Mouse (Mus musculus) embryo, embryonic 11.5 days (tissue): Measurements from ENCODE around the gene Gpr61.
A peak's percentile ranks its signal among the peaks of the same experiment; 100 is the strongest.

Experiments
- DNase-seq: peaks from one replicate; pipeline ENCODE4 v3.0.0-alpha.2; 2012; ENCODE audit warnings: low read depth, low spot score

The Gpr61 gene

GRCm38 (mm10) chr3:108178756-108179715 lies 24.4 kb upstream of the Gpr61 start:
- no peak for DNase-seq

GRCm38 (mm10) chr3:108174672-108175531 lies 20.2 kb upstream of the Gpr61 start:
- no peak for DNase-seq

- DNase-seq = no peak
These were observed 14.5 kb upstream of the Gpr61 start for GRCm38 (mm10) chr3:108169199-108169598.

- no peak for DNase-seq
These were observed 12.8 kb upstream of the Gpr61 start for GRCm38 (mm10) chr3:108167499-108167898.

GRCm38 (mm10) chr3:108166486-108167211 lies 12.0 kb upstream of the Gpr61 start:
- DNase-seq = peak; percentile 63

GRCm38 (mm10) chr3:108165532-108166315 lies 11.0 kb upstream of the Gpr61 start:
- no peak for DNase-seq

GRCm38 (mm10) chr3:108164807-108165206 lies 10.1 kb upstream of the Gpr61 start:
- peak; percentile 68 for DNase-seq

- DNase-seq = no peak
These were observed 9.4 kb upstream of the Gpr61 start for GRCm38 (mm10) chr3:108164091-108164490.

GRCm38 (mm10) chr3:108158383-108159037 lies 3.8 kb upstream of the Gpr61 start:
- no peak for DNase-seq

GRCm38 (mm10) chr3:108152290-108152689 lies 2.4 kb downstream of the Gpr61 start:
- DNase-seq = no peak

GRCm38 (mm10) chr3:108147386-108148235 lies 7.1 kb downstream of the Gpr61 start:
- peak; percentile 87 for DNase-seq

GRCm38 (mm10) chr3:108146671-108147070 lies 8.0 kb downstream of the Gpr61 start:
- DNase-seq = no peak

GRCm38 (mm10) chr3:108145534-108146445 lies 8.9 kb downstream of the Gpr61 start, which contains the start of gene Gnai3:
Gene Gnai3 (minus strand): TSS chr3:108146146.
- peak; percentile 83 for DNase-seq

- DNase-seq = no peak
These were observed 13.9 kb downstream of the Gpr61 start for GRCm38 (mm10) chr3:108140786-108141185.

GRCm38 (mm10) chr3:108139113-108139512 lies 15.6 kb downstream of the Gpr61 start:
- DNase-seq = no peak

GRCm38 (mm10) chr3:108134701-108135100 lies 20.0 kb downstream of the Gpr61 start:
- DNase-seq = no peak

- no peak for DNase-seq
These were observed 22.2 kb downstream of the Gpr61 start for GRCm38 (mm10) chr3:108132484-108132883.

- DNase-seq = no peak
These were observed 22.9 kb downstream of the Gpr61 start for GRCm38 (mm10) chr3:108131821-108132220.
